Mouse (Mus musculus) retina, postnatal 1 day (tissue): ENCODE measurements around the gene Paqr8.
"Not testable (repeated sequence)": the region's sequence is repeated elsewhere in the genome, so short reads cannot be mapped to it uniquely, and the experiment has no call there.

Experiments
- DNase-seq: peaks from one replicate; pipeline ENCODE4 v3.0.0-alpha.2; 2012

Gene Paqr8

GRCm38 (mm10) chr1:20912527-20913171, 22.2 kb downstream of the Paqr8 start:
- no peak for DNase-seq

- DNase-seq = no peak
Observed at GRCm38 (mm10) chr1:20914769-20915168, 24.4 kb downstream of the Paqr8 start.

- no peak for DNase-seq
Observed at GRCm38 (mm10) chr1:20915608-20916007, 25.2 kb downstream of the Paqr8 start.

- DNase-seq = no peak
Observed at GRCm38 (mm10) chr1:20917496-20918050, 27.2 kb downstream of the Paqr8 start.

- no peak for DNase-seq
Observed at GRCm38 (mm10) chr1:20919728-20920127, 29.3 kb downstream of the Paqr8 start.

- no peak for DNase-seq
Observed at GRCm38 (mm10) chr1:20921081-20921528, 30.7 kb downstream of the Paqr8 start.

- DNase-seq = peak; percentile 11
Observed at GRCm38 (mm10) chr1:20922612-20923399, 32.4 kb downstream of the Paqr8 start.

GRCm38 (mm10) chr1:20925324-20925723, 34.9 kb downstream of the Paqr8 start:
- DNase-seq = not testable (repeated sequence)

GRCm38 (mm10) chr1:20925926-20926325, 35.5 kb downstream of the Paqr8 start:
- no peak for DNase-seq

GRCm38 (mm10) chr1:20926376-20926775, 36.0 kb downstream of the Paqr8 start:
- DNase-seq = no peak

GRCm38 (mm10) chr1:20928487-20928886, 38.1 kb downstream of the Paqr8 start:
- DNase-seq = no peak

- DNase-seq = peak; percentile 73
Observed at GRCm38 (mm10) chr1:20933457-20933856, 43.1 kb downstream of the Paqr8 start.

GRCm38 (mm10) chr1:20935106-20935505, 44.7 kb downstream of the Paqr8 start:
- DNase-seq = no peak

GRCm38 (mm10) chr1:20939046-20939445, 48.6 kb downstream of the Paqr8 start:
- peak; percentile 79 for DNase-seq

- no peak for DNase-seq
Observed at GRCm38 (mm10) chr1:20940151-20940550, 49.7 kb downstream of the Paqr8 start.

GRCm38 (mm10) chr1:20941322-20941721, 50.9 kb downstream of the Paqr8 start:
- DNase-seq = no peak

- no peak for DNase-seq
Observed at GRCm38 (mm10) chr1:20941857-20942256, 51.5 kb downstream of the Paqr8 start.

GRCm38 (mm10) chr1:20943016-20943415, 52.6 kb downstream of the Paqr8 start:
- DNase-seq = no peak

GRCm38 (mm10) chr1:20951300-20951763, 60.9 kb downstream of the Paqr8 start, which contains the start of gene Efhc1:
TSS of gene Efhc1 (plus strand) at chr1:20951626.
- DNase-seq = peak; percentile 97

- DNase-seq = no peak
Observed at GRCm38 (mm10) chr1:20951799-20952198, 61.4 kb downstream of the Paqr8 start.

GRCm38 (mm10) chr1:20954876-20955275, 64.5 kb downstream of the Paqr8 start:
- no peak for DNase-seq

- no peak for DNase-seq
Observed at GRCm38 (mm10) chr1:20969642-20970041, 79.2 kb downstream of the Paqr8 start.

GRCm38 (mm10) chr1:20973389-20973788, 83.0 kb downstream of the Paqr8 start:
- DNase-seq = no peak
